Mouse (Mus musculus): Measurements from ENCODE around the gene Cntn3. TPM values are rescaled to one million over a fixed set of nuclear protein-coding genes. Genes with fewer than 3 reads are reported as not detected.

Gene Cntn3
- total RNA-seq, 2 experiments from 2014 or later, result not detected

- ATAC-seq (replicated peaks; ENCODE audit: poor library complexity, severe bottlenecking), result no peak
Observed at GRCm38 (mm10) chr6:102485509-102485908, 87.4 kb downstream of the Cntn3 start.

- ATAC-seq (replicated peaks; ENCODE audit: poor library complexity, severe bottlenecking), result no peak
Observed at GRCm38 (mm10) chr6:102478320-102479080, 94.4 kb downstream of the Cntn3 start.

- no peak for ATAC-seq (replicated peaks; ENCODE audit: poor library complexity, severe bottlenecking)
Observed at GRCm38 (mm10) chr6:102438353-102438752, 134.5 kb downstream of the Cntn3 start.

- no peak for ATAC-seq (replicated peaks; ENCODE audit: poor library complexity, severe bottlenecking)
Observed at GRCm38 (mm10) chr6:102427549-102427948, 145.4 kb downstream of the Cntn3 start.

- no peak for ATAC-seq (replicated peaks; ENCODE audit: poor library complexity, severe bottlenecking)
Observed at GRCm38 (mm10) chr6:102421781-102422180, 151.1 kb downstream of the Cntn3 start.

- ATAC-seq (replicated peaks; ENCODE audit: poor library complexity, severe bottlenecking), result no peak
Observed at GRCm38 (mm10) chr6:102388590-102388989, 184.3 kb downstream of the Cntn3 start.

GRCm38 (mm10) chr6:102372112-102372511 is 200.8 kb downstream of the Cntn3 start:
- ATAC-seq (replicated peaks; ENCODE audit: poor library complexity, severe bottlenecking), result no peak

GRCm38 (mm10) chr6:102363880-102364279 is 209.0 kb downstream of the Cntn3 start:
- no peak for ATAC-seq (replicated peaks; ENCODE audit: poor library complexity, severe bottlenecking)

GRCm38 (mm10) chr6:102363291-102363832 is 209.5 kb downstream of the Cntn3 start:
- ATAC-seq (replicated peaks; ENCODE audit: poor library complexity, severe bottlenecking), result no peak

- ATAC-seq (replicated peaks; ENCODE audit: poor library complexity, severe bottlenecking), result no peak
Observed at GRCm38 (mm10) chr6:102332144-102332543, 240.8 kb downstream of the Cntn3 start.

- ATAC-seq (replicated peaks; ENCODE audit: poor library complexity, severe bottlenecking), result no peak
Observed at GRCm38 (mm10) chr6:102326711-102327110, 246.2 kb downstream of the Cntn3 start.

GRCm38 (mm10) chr6:102322614-102323284 is 250.2 kb downstream of the Cntn3 start:
- no peak for ATAC-seq (replicated peaks; ENCODE audit: poor library complexity, severe bottlenecking)

GRCm38 (mm10) chr6:102319755-102320154 is 253.1 kb downstream of the Cntn3 start:
- no peak for ATAC-seq (replicated peaks; ENCODE audit: poor library complexity, severe bottlenecking)

GRCm38 (mm10) chr6:102282889-102283288 is 290.0 kb downstream of the Cntn3 start:
- ATAC-seq (replicated peaks; ENCODE audit: poor library complexity, severe bottlenecking), result no peak

GRCm38 (mm10) chr6:102231015-102231414 is 341.9 kb downstream of the Cntn3 start:
- ATAC-seq (replicated peaks; ENCODE audit: poor library complexity, severe bottlenecking), result no peak

- no peak for ATAC-seq (replicated peaks; ENCODE audit: poor library complexity, severe bottlenecking)
Observed at GRCm38 (mm10) chr6:102186316-102186715, 386.6 kb downstream of the Cntn3 start.

- peak; percentile 78 for ATAC-seq (replicated peaks; ENCODE audit: poor library complexity, severe bottlenecking)
Observed at GRCm38 (mm10) chr6:102170913-102171312, 402.0 kb downstream of the Cntn3 start.

GRCm38 (mm10) chr6:102161186-102161585 is 411.7 kb downstream of the Cntn3 start:
- ATAC-seq (replicated peaks; ENCODE audit: poor library complexity, severe bottlenecking), result no peak

GRCm38 (mm10) chr6:102121676-102122075 is 451.2 kb downstream of the Cntn3 start:
- ATAC-seq (replicated peaks; ENCODE audit: poor library complexity, severe bottlenecking), result no peak

- ATAC-seq (replicated peaks; ENCODE audit: poor library complexity, severe bottlenecking), result no peak
Observed at GRCm38 (mm10) chr6:102120003-102120402, 452.9 kb downstream of the Cntn3 start.

GRCm38 (mm10) chr6:102113629-102114028 is 459.3 kb downstream of the Cntn3 start:
- no peak for ATAC-seq (replicated peaks; ENCODE audit: poor library complexity, severe bottlenecking)

Measured in granulocyte monocyte progenitor cell, adult 5-6 weeks (primary cell).